Mouse (Mus musculus): Measurements from ENCODE around the gene Aff1.
A peak's percentile ranks its signal among the peaks of the same experiment; 100 is the strongest.

The Aff1 gene

DNA sequence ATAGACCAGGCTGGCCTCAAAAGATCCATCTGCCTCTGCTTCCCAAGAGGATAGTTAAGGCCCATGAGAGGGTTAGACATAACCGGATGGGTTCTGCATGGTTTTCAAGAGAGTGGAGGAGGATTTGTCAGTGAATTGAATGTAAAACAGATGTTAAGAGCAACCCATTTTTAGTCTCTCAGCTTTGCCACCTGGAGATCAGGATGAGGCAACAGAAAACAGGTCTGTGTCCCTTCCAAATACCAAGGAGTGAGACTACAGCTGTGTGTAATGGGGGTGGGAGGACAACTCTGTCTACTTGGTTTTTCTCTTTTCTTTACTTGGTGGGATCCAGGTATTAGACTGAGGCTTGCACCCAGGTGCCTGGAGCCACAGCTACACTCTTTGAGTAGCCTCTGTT, 37.1 kb downstream of the Aff1 start:
- no peak for DNase-seq

DNA sequence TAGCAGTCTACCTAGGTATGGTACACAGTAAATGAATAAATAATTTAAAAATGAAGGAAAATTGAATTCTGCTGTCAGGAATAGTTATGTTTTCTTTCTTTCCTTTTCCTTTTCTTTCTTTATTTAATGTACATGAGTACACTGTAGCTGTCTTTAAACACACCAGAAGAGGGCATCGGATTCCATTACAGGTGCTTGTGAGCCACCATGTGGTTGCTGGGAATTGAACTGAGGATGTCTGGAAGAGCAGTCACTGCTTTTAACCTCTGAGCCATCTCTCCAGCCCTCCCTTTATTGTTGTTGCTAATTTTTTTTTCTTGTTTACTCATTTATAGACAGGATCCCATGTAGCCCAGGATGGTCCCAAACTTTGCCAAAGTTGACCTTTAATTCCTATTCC, 38.0 kb downstream of the Aff1 start:
- no peak for DNase-seq

DNA sequence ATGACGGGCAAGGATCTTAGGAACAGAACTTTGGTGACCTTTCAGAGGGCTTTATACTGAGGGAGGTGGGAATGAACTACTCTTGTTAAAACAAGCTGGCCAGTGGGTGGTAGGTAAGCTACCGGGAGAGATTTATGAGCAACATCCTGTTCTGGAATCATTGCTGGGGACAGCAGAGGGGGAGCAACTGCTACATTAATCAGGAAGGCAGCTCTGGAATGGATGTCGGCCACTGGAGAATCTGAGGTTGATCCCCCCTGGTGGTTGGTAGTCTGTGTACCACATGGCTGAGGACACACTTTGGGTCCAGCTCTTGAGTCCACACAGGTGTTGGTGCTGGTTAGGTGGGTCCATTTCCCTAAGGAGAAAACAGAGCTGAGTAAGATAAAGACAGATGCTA, 38.6 kb downstream of the Aff1 start:
- no peak for DNase-seq

DNA sequence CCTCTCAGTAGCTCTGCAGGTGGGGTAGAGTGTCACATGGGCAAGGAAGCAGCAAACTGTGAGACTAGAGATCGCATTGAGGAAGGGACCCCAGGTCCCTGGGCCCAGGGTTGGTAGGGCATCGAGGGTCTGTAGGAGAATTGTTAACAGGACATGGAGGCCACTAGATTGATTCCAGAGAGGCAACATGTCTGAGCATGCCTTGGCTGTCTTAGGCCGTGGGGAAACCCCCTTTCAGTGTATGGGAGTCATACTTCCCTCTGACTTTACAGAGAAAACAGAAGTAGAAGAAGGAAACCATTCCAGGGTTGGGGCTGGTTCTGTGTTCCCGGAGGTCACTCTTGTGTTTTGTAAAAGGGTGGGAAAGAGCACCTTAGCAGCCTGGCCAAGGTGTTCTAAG, 40.4 kb downstream of the Aff1 start:
- no peak for DNase-seq

- no peak for DNase-seq
Measured at GRCm38 (mm10) chr5:103735411-103736112, 43.4 kb downstream of the Aff1 start.

DNA sequence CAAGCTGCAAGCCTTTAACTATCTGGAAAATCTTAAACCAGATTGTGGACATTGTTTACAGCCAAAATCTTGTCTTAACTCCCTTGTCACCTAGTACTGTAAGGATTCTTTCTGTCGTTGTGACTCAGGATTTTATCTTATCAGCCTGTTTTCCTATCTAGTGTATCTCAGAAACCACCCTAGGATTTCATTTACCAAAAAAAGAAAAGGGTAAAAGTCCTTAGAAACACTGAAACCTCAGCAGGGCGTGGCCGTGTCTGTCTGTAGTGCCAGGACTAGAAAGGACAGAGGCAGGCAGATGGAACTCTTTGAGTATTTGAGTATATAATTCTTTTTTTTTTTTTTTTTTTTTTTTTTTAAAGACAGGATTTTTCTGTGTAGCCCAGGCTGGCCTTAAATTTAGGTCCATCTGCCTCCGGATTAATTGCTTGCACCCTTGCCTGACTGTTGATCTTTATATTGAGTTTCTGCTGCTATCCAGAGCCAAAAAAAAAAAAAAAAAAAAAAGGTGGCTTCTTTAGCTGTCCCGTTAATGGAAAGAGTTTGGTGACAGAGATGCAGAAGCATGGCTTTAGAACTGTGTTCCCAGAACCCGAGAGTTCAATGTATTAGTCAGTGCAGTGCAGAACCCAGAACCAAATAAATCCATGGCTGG, 44.5 kb downstream of the Aff1 start:
- DNase-seq = no peak

DNA sequence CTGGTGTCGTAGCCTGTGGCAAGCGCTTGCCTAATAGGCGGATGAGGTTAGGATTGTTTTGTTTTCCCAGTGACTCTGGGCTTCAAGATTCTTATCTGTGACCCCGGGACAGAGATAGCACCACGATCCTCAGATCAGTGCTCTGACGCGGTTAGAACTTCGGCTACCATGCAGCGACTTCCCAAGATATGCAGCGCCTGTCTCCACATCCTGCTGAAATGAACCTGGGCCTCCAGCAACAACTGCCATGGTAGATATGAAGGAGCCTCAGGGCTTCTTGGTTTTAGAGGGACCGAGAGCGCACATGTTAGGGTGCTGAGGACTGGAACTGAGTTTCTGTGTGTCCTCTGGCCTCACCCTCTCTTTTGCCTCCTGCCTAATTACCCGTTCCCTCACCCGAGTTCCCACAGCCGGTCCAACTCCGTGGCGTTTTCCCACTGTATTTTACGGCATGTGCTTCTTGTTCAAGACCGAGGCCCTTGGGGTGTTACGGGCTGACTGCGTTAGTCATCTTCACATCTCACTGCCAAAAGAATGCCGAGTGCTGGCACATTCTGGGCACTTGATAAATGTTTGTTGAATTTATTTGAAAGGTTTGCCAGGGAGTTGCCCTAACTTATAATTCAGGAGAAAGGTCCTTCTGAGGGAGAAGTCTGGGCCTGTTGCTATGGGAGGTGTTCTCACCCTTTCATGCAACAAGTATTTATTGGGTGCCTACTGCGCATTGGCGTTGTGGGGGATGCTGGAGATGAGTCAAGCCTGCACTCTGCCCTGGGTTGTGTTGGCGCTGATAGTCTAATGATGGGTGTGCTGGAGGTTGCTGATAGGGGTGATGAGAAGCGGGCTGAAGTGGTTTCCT, 45.3 kb downstream of the Aff1 start:
- DNase-seq = no peak

- no peak for DNase-seq
Measured at GRCm38 (mm10) chr5:103738509-103738908, 46.3 kb downstream of the Aff1 start.

DNA sequence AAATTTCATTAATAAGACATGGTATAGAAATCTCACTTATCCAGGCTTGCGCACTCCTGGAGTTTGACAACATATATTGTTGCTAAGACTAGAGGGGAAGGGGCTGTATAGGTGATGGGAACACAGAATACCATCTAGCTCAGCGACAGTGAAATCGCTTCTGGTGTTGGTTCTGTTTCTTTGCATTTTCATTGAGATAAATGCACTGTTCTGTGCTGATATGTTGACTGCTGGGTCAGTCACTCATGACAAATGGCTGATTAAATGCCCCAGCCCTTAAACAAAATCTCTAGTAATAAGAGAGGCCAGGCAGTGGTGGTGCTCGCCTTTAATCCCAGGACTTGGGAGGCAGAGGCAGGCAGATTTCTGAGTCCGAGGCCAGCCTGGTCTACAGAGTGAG, 47.0 kb downstream of the Aff1 start:
- DNase-seq = no peak

DNA sequence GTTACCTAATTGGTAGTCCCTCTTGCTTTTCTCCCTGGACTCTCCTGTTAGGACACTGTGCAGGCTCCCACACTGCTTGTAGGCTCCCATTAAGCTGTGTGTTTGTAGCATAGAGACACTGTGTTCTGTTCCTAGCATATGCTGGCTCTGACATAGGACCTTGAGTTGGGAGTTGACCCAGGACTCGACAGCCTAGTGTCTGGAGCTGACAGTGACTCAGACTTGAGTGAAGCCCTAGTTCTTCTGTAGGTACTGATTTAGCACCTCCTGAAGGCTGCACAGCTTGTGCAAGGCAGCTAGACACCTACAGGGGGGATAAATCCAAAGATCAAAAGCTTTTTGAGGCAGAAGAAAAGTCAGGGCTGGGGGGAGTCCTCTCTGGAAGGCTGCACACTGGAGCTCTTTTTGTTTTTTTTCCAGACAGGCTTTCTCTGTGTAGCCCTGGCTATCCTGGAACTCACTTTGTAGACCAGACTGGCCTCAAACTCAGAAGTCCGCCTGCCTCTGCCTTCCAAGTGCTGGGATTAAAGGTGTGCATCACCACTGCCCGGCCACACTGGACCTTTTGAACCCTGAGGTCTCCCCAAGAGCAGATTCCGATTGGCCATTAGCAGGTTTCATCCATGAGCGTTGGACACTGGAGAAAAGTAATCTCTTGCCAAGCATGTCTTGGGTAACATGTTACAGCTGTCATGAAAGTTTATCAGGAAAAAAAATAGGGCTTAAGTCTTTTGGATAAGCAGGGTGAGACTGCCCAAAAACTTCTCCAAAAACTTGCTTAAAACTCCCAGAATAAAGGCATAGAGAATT, 48.1 kb downstream of the Aff1 start:
- DNase-seq = no peak

DNA sequence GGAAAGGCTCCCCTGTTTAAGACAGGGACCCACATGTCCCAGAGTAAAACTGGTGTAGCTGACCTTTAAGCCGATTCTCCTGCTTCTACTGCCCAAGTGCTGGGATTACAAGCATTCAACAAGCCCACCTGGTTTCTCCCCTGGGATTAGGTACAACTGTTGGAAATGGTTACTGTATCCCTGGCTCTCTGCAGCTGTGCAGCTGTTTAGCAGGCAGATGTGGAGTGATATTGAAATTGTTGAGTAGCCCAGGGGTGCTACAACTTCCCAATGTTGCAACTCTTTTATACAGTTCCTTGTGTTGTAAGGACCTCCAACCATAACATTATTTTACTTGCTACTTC, 48.7 kb downstream of the Aff1 start:
- DNase-seq = no peak

DNA sequence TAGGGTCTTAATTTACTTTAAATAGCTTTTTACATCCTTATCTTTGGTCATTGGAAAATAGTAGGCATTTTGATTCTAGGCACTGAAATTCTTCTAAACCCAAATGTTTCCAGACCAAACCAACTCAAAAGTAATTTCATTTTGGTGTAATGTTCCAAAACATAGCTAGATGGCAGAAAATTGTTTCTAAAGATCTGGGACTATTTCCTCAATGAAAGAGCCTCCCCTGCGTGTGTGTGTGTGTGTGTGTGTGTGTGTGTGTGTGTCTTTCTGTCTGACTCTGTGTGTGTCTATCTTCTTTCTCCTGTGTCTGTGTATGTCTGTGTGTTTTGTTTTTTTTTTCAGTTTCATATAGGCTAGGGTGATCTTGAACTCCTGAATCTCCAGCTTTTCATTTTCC, 49.3 kb downstream of the Aff1 start:
- DNase-seq = no peak

- no peak for DNase-seq
Measured at GRCm38 (mm10) chr5:103741992-103742391, 49.8 kb downstream of the Aff1 start.

- no peak for DNase-seq
Measured at GRCm38 (mm10) chr5:103744531-103744930, 52.4 kb downstream of the Aff1 start.

DNA sequence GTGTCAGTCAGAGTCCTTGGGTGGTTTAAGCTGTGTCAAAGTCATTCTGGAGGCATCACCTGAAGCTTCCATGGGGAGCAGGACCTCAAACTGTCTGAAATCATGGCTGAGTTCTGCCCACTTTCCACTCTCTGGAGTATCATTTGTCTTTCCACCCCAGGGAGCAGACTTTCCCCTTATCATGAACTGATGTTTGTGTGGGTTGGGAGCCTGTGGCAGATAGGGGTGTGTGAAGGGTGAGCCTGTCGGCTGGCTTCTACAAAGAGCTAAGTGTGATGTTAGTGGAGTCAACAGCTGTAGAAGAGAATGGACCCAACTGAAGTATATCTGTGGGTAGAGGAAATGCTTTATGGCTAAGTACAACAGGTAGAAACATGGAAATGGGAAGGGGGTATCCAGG, 53.5 kb downstream of the Aff1 start:
- no peak for DNase-seq

- no peak for DNase-seq
Measured at GRCm38 (mm10) chr5:103746561-103747085, 54.4 kb downstream of the Aff1 start.

DNA sequence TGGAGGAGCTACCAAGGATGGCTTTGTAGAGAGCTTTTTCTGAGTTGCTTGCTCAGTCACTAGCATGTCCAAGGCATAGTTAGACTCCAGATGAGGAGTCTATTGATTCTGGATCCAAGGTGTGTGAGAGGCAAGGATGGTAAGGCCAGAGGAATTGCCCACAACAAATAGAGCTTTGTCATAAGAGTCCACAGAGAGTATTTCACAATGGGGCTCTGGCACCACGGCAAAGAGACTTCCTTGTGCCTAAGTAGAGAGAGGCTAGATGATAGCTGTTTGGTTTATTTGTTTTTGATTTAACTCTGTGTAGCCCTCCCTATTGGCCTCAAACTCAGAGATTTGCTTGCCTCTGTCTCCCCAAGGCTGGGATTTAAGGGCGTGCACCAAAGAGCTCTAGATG, 54.9 kb downstream of the Aff1 start:
- no peak for DNase-seq

DNA sequence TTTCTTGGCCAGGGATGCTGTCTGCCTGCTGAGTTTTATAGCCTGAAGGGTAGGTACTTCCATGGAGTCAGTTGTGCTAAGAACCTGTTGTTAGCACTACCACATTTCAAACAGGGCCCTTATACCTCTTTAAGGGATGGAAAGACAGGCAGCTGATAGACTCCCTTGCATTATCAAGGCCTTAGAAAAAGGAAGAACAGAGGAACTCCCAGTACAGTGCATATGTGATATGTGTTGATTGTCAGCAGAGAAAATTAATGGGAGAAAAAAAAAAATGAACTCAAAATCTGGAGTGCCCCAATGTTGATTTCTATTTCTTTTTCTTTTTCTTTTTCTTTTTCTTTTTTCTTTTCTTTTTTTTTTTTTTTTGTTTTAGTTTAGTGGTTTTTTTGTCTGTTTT, 56.2 kb downstream of the Aff1 start:
- DNase-seq = no peak

- DNase-seq = no peak
Measured at GRCm38 (mm10) chr5:103749465-103750285, 57.5 kb downstream of the Aff1 start.

GRCm38 (mm10) chr5:103752665-103753510, 60.7 kb downstream of the Aff1 start:
- DNase-seq = peak; percentile 34 to 52

Measured in cerebellum, adult 18-20 months (tissue).